Mouse (Mus musculus): ENCODE measurements at regions not wholly inside any gene's neighbourhood (a gene's known extent, or its start where the extent isn't known, plus 50 kb on each side); places are given as distances from the start of the nearest gene placed in this dataset.

DNA sequence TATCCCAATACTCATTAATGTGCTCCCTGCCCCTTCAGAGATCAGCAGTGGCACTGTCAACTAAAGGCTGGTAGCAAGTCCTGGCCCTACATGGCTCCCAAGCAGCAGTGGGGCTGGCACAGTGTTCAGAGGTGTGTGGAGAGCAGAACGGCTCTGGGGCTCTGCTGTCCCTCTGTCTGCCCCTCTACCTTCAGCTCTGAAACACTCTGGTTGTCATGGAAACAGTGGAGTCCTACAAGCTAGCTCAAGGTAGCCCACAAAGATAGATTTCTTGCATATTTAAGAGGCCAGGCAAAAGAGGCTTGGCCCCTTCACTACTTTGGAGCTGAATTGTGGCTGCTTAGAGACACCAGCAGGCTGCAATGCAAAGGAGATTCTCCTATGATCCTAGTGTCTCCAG lies 259.6 kb downstream of the Tcerg1l start:
- no peak overlapping the region for H3K27ac ChIP-seq (replicated peaks; ENCODE audit: insufficient read depth, low read depth, low read length)
- no peaks in the 10 kb centered on the region for H3K36me3 ChIP-seq (ENCODE audit: control insufficient read depth, insufficient read depth, low read length)
- H3K9ac ChIP-seq (ENCODE audit: low read depth, low read length) = no peak overlapping the region
- no peaks in the 10 kb centered on the region for H3K79me2 ChIP-seq (ENCODE audit: control insufficient read depth, insufficient read depth, low read length)
- no peak for DNase-seq (ENCODE audit: extremely low read depth, low read depth, low spot score)
- 52% methylated on average over 1 of the region's 1 CpGs for WGBS
- H3K27me3 ChIP-seq (ENCODE audit: control insufficient read depth, insufficient read depth, low read length) = no peaks in the 10 kb centered on the region
- TF ChIP-seq POLR2A (IDR thresholded peaks at IDR 0.05; ENCODE audit: extremely low read depth, insufficient read depth, low read length) (no peak), CTCF (IDR thresholded peaks at IDR 0.05; ENCODE audit: low read depth, low read length) (no peak)
- H3K4me1 ChIP-seq (ENCODE audit: control insufficient read depth, insufficient read depth, low read length) = no peaks in the 10 kb centered on the region
- no peak overlapping the region for H3K4me3 ChIP-seq (ENCODE audit: insufficient read depth, low read depth, low read length)

DNA sequence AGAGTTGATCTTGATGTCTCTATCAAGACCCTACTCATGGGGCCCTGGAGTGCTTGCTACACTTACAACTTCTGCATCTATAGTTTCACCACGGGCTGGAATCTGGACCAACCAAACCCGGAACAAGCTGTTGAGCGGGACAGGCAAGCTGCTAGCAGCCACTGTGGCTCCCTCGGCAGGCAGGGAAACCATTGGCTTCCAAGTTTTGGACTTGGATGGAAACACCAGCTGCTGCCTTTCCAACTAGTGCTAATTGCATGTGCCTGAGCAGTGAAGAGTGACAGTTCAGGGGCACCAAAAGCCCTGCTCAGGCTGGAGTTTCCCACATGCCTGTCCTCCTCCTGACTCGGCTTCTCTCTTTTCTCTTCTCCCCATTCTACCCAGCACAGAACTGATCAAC lies 257.8 kb downstream of the Tcerg1l start:
- no peak for TF ChIP-seq POLR2A (IDR thresholded peaks at IDR 0.05; ENCODE audit: extremely low read depth, insufficient read depth, low read length)
- TF ChIP-seq CTCF (IDR thresholded peaks at IDR 0.05; ENCODE audit: low read depth, low read length) = no peak
- WGBS = 83% methylated on average over 5 of the region's 5 CpGs
- H3K79me2 ChIP-seq (ENCODE audit: control insufficient read depth, insufficient read depth, low read length) = no peaks in the 10 kb centered on the region
- DNase-seq (ENCODE audit: extremely low read depth, low read depth, low spot score) = no peak
- no peak overlapping the region for H3K27ac ChIP-seq (replicated peaks; ENCODE audit: insufficient read depth, low read depth, low read length)
- no peak overlapping the region for H3K4me3 ChIP-seq (ENCODE audit: insufficient read depth, low read depth, low read length)
- no peak overlapping the region for H3K9ac ChIP-seq (ENCODE audit: low read depth, low read length)
- H3K36me3 ChIP-seq (ENCODE audit: control insufficient read depth, insufficient read depth, low read length) = no peaks in the 10 kb centered on the region
- no peaks in the 10 kb centered on the region for H3K27me3 ChIP-seq (ENCODE audit: control insufficient read depth, insufficient read depth, low read length)
- no peaks in the 10 kb centered on the region for H3K4me1 ChIP-seq (ENCODE audit: control insufficient read depth, insufficient read depth, low read length)

DNA sequence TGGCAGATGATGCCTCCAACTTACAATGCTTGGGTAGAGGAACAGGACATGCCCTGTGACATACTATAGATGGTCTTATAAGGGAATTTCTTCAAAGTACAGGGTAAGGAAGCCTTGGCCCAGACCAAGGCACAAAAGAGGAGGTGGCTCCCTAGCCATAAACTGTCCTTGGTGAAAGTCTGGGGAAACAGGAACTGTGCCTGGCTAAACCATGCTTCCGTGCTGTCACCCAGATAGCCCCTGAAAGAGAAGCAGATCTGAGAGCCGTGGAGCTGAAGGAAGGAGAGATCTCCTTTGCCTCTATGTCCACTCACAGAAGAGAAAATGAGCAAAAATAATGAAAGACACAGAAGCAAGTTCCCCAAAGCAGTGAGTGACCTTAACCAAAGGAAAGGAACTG lies 248.0 kb downstream of the Tcerg1l start:
- Histone ChIP-seq H3K36me3 (ENCODE audit: control insufficient read depth, insufficient read depth, low read length) (no peaks in the 10 kb centered on the region), H3K27ac (replicated peaks; ENCODE audit: insufficient read depth, low read depth, low read length) (no peak overlapping the region), H3K9ac (ENCODE audit: low read depth, low read length) (no peak overlapping the region), H3K79me2 (ENCODE audit: control insufficient read depth, insufficient read depth, low read length) (no peaks in the 10 kb centered on the region), H3K27me3 (ENCODE audit: control insufficient read depth, insufficient read depth, low read length) (no peaks in the 10 kb centered on the region), H3K4me1 (ENCODE audit: control insufficient read depth, insufficient read depth, low read length) (no peaks in the 10 kb centered on the region), H3K4me3 (ENCODE audit: insufficient read depth, low read depth, low read length) (no peak overlapping the region)
- TF ChIP-seq CTCF (IDR thresholded peaks at IDR 0.05; ENCODE audit: low read depth, low read length) (no peak), POLR2A (IDR thresholded peaks at IDR 0.05; ENCODE audit: extremely low read depth, insufficient read depth, low read length) (no peak)
- DNase-seq (ENCODE audit: extremely low read depth, low read depth, low spot score) = no peak
- WGBS = 80% methylated on average over 2 of the region's 2 CpGs

DNA sequence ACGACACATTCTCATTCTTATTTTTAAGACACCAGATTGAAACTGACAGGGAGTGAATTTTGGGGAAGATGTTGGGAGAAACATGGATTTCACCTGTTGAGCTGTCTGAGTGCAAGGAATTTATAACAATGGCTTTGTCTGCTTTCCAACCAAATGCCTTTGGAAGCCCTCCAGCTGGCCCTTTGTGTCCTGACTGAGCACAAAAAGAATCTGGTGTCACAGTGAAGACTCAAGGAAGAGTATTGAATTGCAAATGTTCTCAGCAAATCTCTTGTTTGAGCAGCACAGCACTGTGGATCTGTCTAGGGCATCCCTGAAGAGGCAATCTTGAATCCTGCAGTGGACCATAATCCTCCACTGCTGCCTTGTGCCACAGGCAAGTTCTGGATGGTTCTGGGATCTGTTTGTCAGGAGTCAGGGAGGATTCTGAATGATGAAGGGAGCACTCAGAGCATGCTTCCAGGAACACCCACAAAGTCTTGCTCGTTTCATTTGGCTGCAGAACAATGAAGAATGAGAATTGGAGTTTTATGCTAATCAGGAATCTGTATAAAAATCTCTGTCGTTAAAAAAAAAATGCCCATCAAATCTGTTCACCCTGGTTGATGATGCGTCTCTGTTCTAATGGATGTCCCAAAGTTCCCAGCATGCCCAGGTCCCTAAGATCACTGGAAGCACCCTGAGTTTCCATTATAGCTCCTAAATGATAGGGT lies 243.9 kb downstream of the Tcerg1l start:
- H3K79me2 ChIP-seq (ENCODE audit: control insufficient read depth, insufficient read depth, low read length) = no peaks in the 10 kb centered on the region
- WGBS = 72% methylated on average over 4 of the region's 4 CpGs

More for the DNA sequence above, 243.9 kb downstream of the Tcerg1l start:
- no peak for TF ChIP-seq CTCF (IDR thresholded peaks at IDR 0.05; ENCODE audit: low read depth, low read length)
- TF ChIP-seq POLR2A (IDR thresholded peaks at IDR 0.05; ENCODE audit: extremely low read depth, insufficient read depth, low read length) = no peak
- no peak overlapping the region for H3K27ac ChIP-seq (replicated peaks; ENCODE audit: insufficient read depth, low read depth, low read length)
- no peaks in the 10 kb centered on the region for H3K27me3 ChIP-seq (ENCODE audit: control insufficient read depth, insufficient read depth, low read length)
- no peaks in the 10 kb centered on the region for H3K36me3 ChIP-seq (ENCODE audit: control insufficient read depth, insufficient read depth, low read length)
- no peak for DNase-seq (ENCODE audit: extremely low read depth, low read depth, low spot score)
- H3K4me3 ChIP-seq (ENCODE audit: insufficient read depth, low read depth, low read length) = no peak overlapping the region
- H3K4me1 ChIP-seq (ENCODE audit: control insufficient read depth, insufficient read depth, low read length) = no peaks in the 10 kb centered on the region
- no peak overlapping the region for H3K9ac ChIP-seq (ENCODE audit: low read depth, low read length)
